ENCODE assay signal across 14 mouse cellular contexts in genomic region chr8:8421713-8422112, GRCm38 (mm10).
DNase-seq lines count a peak whose midpoint lies in the region; ATAC-seq and TF ChIP-seq lines count a peak whose summit lies in the region.
"Had no signal": no experiment of that assay in that cellular context is flagged by ENCODE, and none has a peak within 500 bp of the region (broad histone marks: within the 10 kb centered on the region; RNA-seq: fewer than 3 reads in every experiment).

No protein-coding gene starts in this region.

- H3K9me3 ChIP-seq in stomach, embryonic 16.5 days (replicated peaks; ENCODE audit: control insufficient read depth, low read length) = no peaks in the 10 kb centered on the region
- H3K9me3 ChIP-seq in stomach, postnatal 0 days (ENCODE audit: control insufficient read depth, low read length) = no peaks in the 10 kb centered on the region
- H3K9me3 ChIP-seq: G1E had no signal

- peak; percentile 86 to 88 for DNase-seq in cerebellum, postnatal 14 days
- DNase-seq in cerebellum, adult 11-12 months = no peak
- peak; percentile 35 for DNase-seq in heart, adult 8-10 months (ENCODE audit: low spot score)
- DNase-seq in heart, postnatal 25 days (ENCODE audit: low spot score) = no peak
- DNase-seq in stomach, postnatal 0 days (ENCODE audit: low spot score) = no peak
- no peak for DNase-seq in layer of hippocampus, adult 9-11 months
- no peak for DNase-seq in right cerebral cortex, adult 2 months (ENCODE audit: low spot score in 2 of 2)
- DNase-seq: gastrocnemius, postnatal 14 days; kidney, adult 9 months; lung, adult 18-20 months; lung, postnatal 4 days had no signal

- H3K4me2 ChIP-seq in stomach, embryonic 16.5 days (ENCODE audit: low read depth, low read length) = no peak overlapping the region
- H3K4me2 ChIP-seq in stomach, postnatal 0 days (replicated peaks; ENCODE audit: low read depth) = no peak overlapping the region

- no peak overlapping the region for H3K27ac ChIP-seq in stomach, embryonic 16.5 days (ENCODE audit: low read length)
- H3K27ac ChIP-seq in stomach, postnatal 0 days (replicated peaks) = no peak overlapping the region
- H3K27ac ChIP-seq: left cerebral cortex, adult 2 months had no signal

- no peak for TF ChIP-seq CTCF in stomach, postnatal 0 days (IDR thresholded peaks at IDR 0.05; ENCODE audit: low read depth)

- no peak for TF ChIP-seq EP300 in stomach, postnatal 0 days (optimal IDR thresholded peaks at IDR 0.05)

- H3K27me3 ChIP-seq in stomach, embryonic 16.5 days (ENCODE audit: control insufficient read depth, insufficient read depth, low read length) = no peaks in the 10 kb centered on the region
- no peaks in the 10 kb centered on the region for H3K27me3 ChIP-seq in stomach, postnatal 0 days (ENCODE audit: control insufficient read depth, insufficient read depth, low read length)

- H3K4me3 ChIP-seq in stomach, embryonic 16.5 days (replicated peaks; ENCODE audit: low read length) = no peak overlapping the region
- no peak overlapping the region for H3K4me3 ChIP-seq in stomach, postnatal 0 days (ENCODE audit: low read depth, low read length)
- H3K4me3 ChIP-seq: left cerebral cortex, adult 2 months had no signal

- 0 out of 2 replicates have a peak, but pooled peaks have one; percentile 17 for ATAC-seq in stomach, embryonic 16.5 days (ENCODE audit: insufficient read depth, low FRiP score)
- no peak for ATAC-seq in stomach, postnatal 0 days (ENCODE audit: low FRiP score, low TSS enrichment)

- H3K4me1 ChIP-seq in stomach, embryonic 16.5 days (ENCODE audit: control insufficient read depth, insufficient read depth, low read length) = 0 out of 2 replicates have a peak, but pooled peaks cover 3% of the 10 kb centered on the region
- H3K4me1 ChIP-seq in stomach, postnatal 0 days (replicated peaks; ENCODE audit: control insufficient read depth, insufficient read depth) = no peaks in the 10 kb centered on the region

- WGBS in stomach, embryonic 16.5 days = 81% methylated on average over 5 of the region's 5 CpGs
- WGBS in stomach, postnatal 0 days = 79% methylated on average over 5 of the region's 5 CpGs

- H3K9ac ChIP-seq in stomach, embryonic 16.5 days (ENCODE audit: low read length) = no peak overlapping the region
- no peak overlapping the region for H3K9ac ChIP-seq in stomach, postnatal 0 days (ENCODE audit: low read length)

- no peaks in the 10 kb centered on the region for H3K36me3 ChIP-seq in stomach, embryonic 16.5 days (ENCODE audit: control insufficient read depth, insufficient read depth, low read length)
- H3K36me3 ChIP-seq in stomach, postnatal 0 days (ENCODE audit: control insufficient read depth, insufficient read depth, low read length) = no peaks in the 10 kb centered on the region
- H3K36me3 ChIP-seq: G1E had no signal

- intact Hi-C loops in heart, postnatal 25 days (cut with DNase I) = no loop called here

Comparison
In these comparisons a context has a peak if more than half of its experiments do, and no peak if none do; other contexts are left out.
1. DNase-seq: peak in cerebellum, postnatal 14 days (2 of 2) and heart, adult 8-10 months (single experiment); none in cerebellum, adult 11-12 months (single experiment), heart, postnatal 25 days (single experiment), stomach, postnatal 0 days (single experiment), layer of hippocampus, adult 9-11 months (single experiment) and right cerebral cortex, adult 2 months (0 of 2).